Mouse (Mus musculus) embryonic facial prominence, embryonic 11.5 days (tissue): ENCODE measurements around the gene Spib. TPM values are rescaled to one million over a fixed set of nuclear protein-coding genes. Genes with fewer than 3 reads are reported as not detected.

Experiments used
- ATAC-seq: fragments of 200-750 bp; cut with Nextera tagmentation; replicated peaks from 2 replicates; pipeline ENCODE4 v1.8.0; 2017; ENCODE audit warnings: low read depth; ENCODE audit not compliant: insufficient number of reproducible peaks, low FRiP score, low TSS enrichment
- DNase-seq: peaks from one replicate; pipeline ENCODE4 v3.0.0-alpha.2; 2015; ENCODE audit warnings: low spot score
- H3K27ac ChIP-seq: fragments of 300-500 bp; sonication (generic); replicated peaks from 2 replicates; pipeline ENCODE4 v1.5.1; 2014; ENCODE audit warnings: mild to moderate bottlenecking, low read depth, low read length, control low read depth
- H3K27me3 ChIP-seq: fragments of 300-500 bp; sonication (generic); 2 replicates; pipeline ENCODE4 v1.6.1; 2014; ENCODE audit warnings: mild to moderate bottlenecking, low read length, moderate library complexity, mixed read lengths; ENCODE audit not compliant: control insufficient read depth, insufficient read depth
- H3K36me3 ChIP-seq: fragments of 300-500 bp; sonication (generic); replicated peaks from 2 replicates; pipeline ENCODE4 v1.6.1; 2014; ENCODE audit warnings: low read depth, mild to moderate bottlenecking, low read length, moderate library complexity, mixed read lengths; ENCODE audit not compliant: control insufficient read depth, insufficient read depth
- H3K4me1 ChIP-seq: fragments of 300-500 bp; sonication (generic); 2 replicates; pipeline ENCODE4 v1.6.1; 2014; ENCODE audit warnings: low read length, mixed read lengths; ENCODE audit not compliant: control insufficient read depth, insufficient read depth
- H3K4me2 ChIP-seq: fragments of 300-500 bp; sonication (generic); 2 replicates; pipeline ENCODE4 v1.6.1; 2014; ENCODE audit warnings: low read depth, mild to moderate bottlenecking, control low read depth, low read length, moderate library complexity
- H3K4me3 ChIP-seq: fragments of 300-500 bp; sonication (generic); 2 replicates; pipeline ENCODE4 v1.5.1; 2014; ENCODE audit warnings: low read depth, low read length, control low read depth
- H3K9ac ChIP-seq: fragments of 300-500 bp; sonication (generic); replicated peaks from 2 replicates; pipeline ENCODE4 v1.6.1; 2014; ENCODE audit warnings: mild to moderate bottlenecking, control low read depth, low read length
- H3K9me3 ChIP-seq: fragments of 300-500 bp; sonication (generic); replicated peaks from 2 replicates; pipeline ENCODE4 v1.6.1; 2016; ENCODE audit warnings: mild to moderate bottlenecking, low read length, inconsistent platforms, mixed read lengths; ENCODE audit not compliant: control insufficient read depth
- WGBS: fragments of 180-500 bp; shearing (Covaris S2); extraction: QIAGEN DNeasy Blood & Tissue Kit; methylation state at CpG from one replicate; pipeline ENCODE4 v1.1.7; 2014; 5-methylcytosine and 5-hydroxymethylcytosine counted together
- polyA plus RNA-seq: library from polyadenylated mRNA; unstranded; fragments of >200 nt; fragmentation: Nextera tagmentation; extraction: Ambion mirVana; gene quantifications from 2 replicates; pipeline ENCODE4 v1.2.1, GENCODE M21; 2014

Gene Spib
- polyA plus RNA-seq, 1 experiment from 2014 or later, result not detected

- 95% methylated on average over 13 of the region's 13 CpGs for WGBS
- ATAC-seq (no peak), DNase-seq (no peak)
- H3K9me3 ChIP-seq, result no peaks in the 10 kb centered on the region
- H3K4me1 ChIP-seq, result peaks cover 5% of the 10 kb centered on the region; the same call in 1 of the 2 replicates
- H3K36me3 ChIP-seq, result no peaks in the 10 kb centered on the region; the same call in 1 of the 2 replicates
- H3K9ac ChIP-seq, result peak overlapping the region; percentile 72
- no peaks in the 10 kb centered on the region for H3K27me3 ChIP-seq
- no peak overlapping the region for H3K27ac ChIP-seq
- H3K4me3 ChIP-seq, result peak overlapping the region; percentile 63; the same call in 1 of the 2 replicates
- H3K4me2 ChIP-seq, result peak overlapping the region; percentile 78; the same call in 1 of the 2 replicates
Measured at GRCm38 (mm10) chr7:44547041-44547440, 15.2 kb upstream of the Spib start.

DNA sequence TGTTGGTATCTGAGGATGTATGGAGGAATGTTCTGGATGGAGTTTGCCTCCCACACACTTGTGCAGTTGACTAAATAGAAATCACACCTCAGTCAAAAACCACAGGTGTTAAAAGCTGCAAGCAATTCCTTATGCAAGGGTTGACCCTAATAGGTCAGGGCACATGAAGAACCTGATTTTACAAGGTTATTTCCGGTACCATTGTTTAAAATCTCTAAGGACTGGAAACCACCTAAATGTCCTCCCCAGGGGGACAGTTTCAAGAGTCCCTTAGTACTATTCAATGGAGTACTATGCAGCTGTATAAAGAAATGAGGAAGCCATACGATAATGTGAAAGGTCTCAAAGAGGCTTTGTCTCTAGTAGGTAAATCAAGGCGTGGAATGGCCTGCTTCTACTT is 14.4 kb upstream of the Spib start:
- H3K9ac ChIP-seq, result no peak overlapping the region
- no peaks in the 10 kb centered on the region; the same call in none of the 2 replicates for H3K36me3 ChIP-seq
- H3K27me3 ChIP-seq, result no peaks in the 10 kb centered on the region
- H3K27ac ChIP-seq, result no peak overlapping the region
- 98% methylated on average over 3 of the region's 3 CpGs for WGBS
- no peak overlapping the region for H3K4me2 ChIP-seq
- peaks cover 5% of the 10 kb centered on the region; the same call in 1 of the 2 replicates for H3K4me1 ChIP-seq
- DNase-seq, result no peak
- no peaks in the 10 kb centered on the region for H3K9me3 ChIP-seq
- no peak for ATAC-seq
- H3K4me3 ChIP-seq, result no peak overlapping the region

GRCm38 (mm10) chr7:44543071-44543470 is 11.2 kb upstream of the Spib start:
- Histone ChIP-seq H3K4me2 (no peak overlapping the region), H3K27me3 (no peaks in the 10 kb centered on the region), H3K4me1 (peaks cover 5% of the 10 kb centered on the region; the same call in 1 of the 2 replicates), H3K4me3 (no peak overlapping the region), H3K9ac (no peak overlapping the region; the same call in 1 of the 2 replicates), H3K36me3 (peaks cover 4% of the 10 kb centered on the region), H3K27ac (no peak overlapping the region), H3K9me3 (no peaks in the 10 kb centered on the region)
- no peak for ATAC-seq
- WGBS, result 78% methylated on average over 12 of the region's 12 CpGs
- no peak for DNase-seq

- H3K9me3 ChIP-seq, result no peaks in the 10 kb centered on the region
- DNase-seq, result no peak
- H3K4me3 ChIP-seq, result no peak overlapping the region
- no peak for ATAC-seq
- 93% methylated on average over 11 of the region's 11 CpGs for whole genome bisulfite sequencing
- no peaks in the 10 kb centered on the region for H3K27me3 ChIP-seq
- no peak overlapping the region for H3K4me2 ChIP-seq
- H3K27ac ChIP-seq, result no peak overlapping the region
- peaks cover 4% of the 10 kb centered on the region for H3K36me3 ChIP-seq
- H3K9ac ChIP-seq, result no peak overlapping the region
- H3K4me1 ChIP-seq, result peaks cover 3% of the 10 kb centered on the region; the same call in 1 of the 2 replicates
Measured at GRCm38 (mm10) chr7:44542555-44542954, 10.7 kb upstream of the Spib start.

- Histone ChIP-seq H3K4me1 (no peaks in the 10 kb centered on the region), H3K4me2 (no peak overlapping the region), H3K4me3 (no peak overlapping the region), H3K27ac (no peak overlapping the region), H3K36me3 (peaks cover 4% of the 10 kb centered on the region), H3K9ac (no peak overlapping the region), H3K27me3 (no peaks in the 10 kb centered on the region), H3K9me3 (no peaks in the 10 kb centered on the region)
- DNase-seq (no peak), ATAC-seq (no peak)
- 92% methylated on average over 41 of the region's 41 CpGs for WGBS
Measured at GRCm38 (mm10) chr7:44538756-44539624, 7.1 kb upstream of the Spib start.

DNA sequence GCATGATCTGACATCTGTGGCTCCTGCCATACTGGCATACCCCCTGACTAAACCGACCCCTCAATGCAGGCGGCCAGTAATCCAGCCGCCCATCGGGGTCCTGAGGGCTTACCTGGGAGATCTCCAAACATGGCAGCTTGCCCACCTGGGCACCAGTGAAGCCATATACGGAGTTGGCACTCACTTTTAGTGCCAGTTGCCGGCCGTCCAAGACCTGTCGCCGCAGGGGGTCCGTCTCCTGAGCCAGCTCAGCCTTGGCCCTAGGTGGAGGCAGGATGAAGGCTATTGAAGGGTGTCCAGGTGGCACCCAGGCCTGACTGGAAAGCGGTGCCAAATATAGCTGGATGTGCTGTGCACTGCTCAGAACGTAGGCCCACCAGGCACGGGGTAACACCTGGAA is 5.6 kb upstream of the Spib start:
- Histone ChIP-seq H3K27me3 (no peaks in the 10 kb centered on the region), H3K4me2 (no peak overlapping the region), H3K9ac (no peak overlapping the region), H3K27ac (no peak overlapping the region), H3K4me3 (no peak overlapping the region), H3K36me3 (peaks cover 4% of the 10 kb centered on the region), H3K9me3 (no peaks in the 10 kb centered on the region), H3K4me1 (no peaks in the 10 kb centered on the region)
- DNase-seq, result no peak
- 93% methylated on average over 13 of the region's 13 CpGs for WGBS
- no peak for ATAC-seq

DNA sequence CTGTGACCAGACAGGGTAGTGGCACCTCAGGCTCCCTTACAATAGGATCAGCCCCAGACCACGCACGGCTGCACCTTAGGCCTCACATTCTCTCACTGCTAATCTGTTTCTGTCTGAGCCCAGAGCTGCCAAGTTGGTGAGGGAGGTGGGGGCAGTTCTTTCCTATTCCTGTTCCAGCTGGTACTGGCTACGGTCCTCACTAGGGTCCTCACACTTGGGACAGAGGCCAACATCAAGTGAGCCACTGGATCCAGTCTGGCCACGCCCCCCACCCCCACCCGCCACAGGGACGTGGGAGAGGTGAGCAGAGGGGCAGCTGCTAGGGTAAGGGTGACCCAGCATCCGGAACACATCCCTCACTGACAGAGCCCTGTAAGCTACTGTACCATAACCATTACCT is 5.1 kb upstream of the Spib start:
- Histone ChIP-seq H3K27me3 (no peaks in the 10 kb centered on the region), H3K9me3 (no peaks in the 10 kb centered on the region), H3K4me1 (no peaks in the 10 kb centered on the region), H3K36me3 (peaks cover 4% of the 10 kb centered on the region), H3K4me3 (no peak overlapping the region), H3K27ac (no peak overlapping the region), H3K4me2 (no peak overlapping the region), H3K9ac (no peak overlapping the region)
- ATAC-seq (no peak), DNase-seq (no peak)
- 80% methylated on average over 6 of the region's 7 CpGs for WGBS

DNA sequence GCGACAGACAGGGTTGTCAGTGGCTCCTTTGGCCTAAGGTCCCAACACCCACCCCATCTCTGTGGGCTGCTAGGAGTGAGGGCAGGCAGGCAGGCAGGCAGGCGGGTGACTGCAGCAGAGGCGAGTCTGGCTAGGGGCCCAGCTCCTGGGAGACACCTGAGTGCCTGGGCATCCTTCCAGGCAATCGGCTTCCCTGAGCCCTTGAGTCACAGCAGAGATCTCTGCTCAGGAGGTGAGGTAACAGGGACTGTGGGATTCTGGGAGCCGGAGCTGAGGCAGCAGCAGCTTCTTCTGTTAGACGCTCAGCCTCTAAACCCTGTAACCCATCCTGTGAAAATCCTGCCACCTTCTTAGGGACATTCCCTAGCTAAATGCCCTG is 4.7 kb upstream of the Spib start:
- WGBS, result 92% methylated on average over 6 of the region's 6 CpGs
- DNase-seq, result no peak
- Histone ChIP-seq H3K9ac (no peak overlapping the region), H3K9me3 (no peaks in the 10 kb centered on the region), H3K27me3 (no peaks in the 10 kb centered on the region), H3K4me3 (no peak overlapping the region), H3K36me3 (peaks cover 4% of the 10 kb centered on the region), H3K4me1 (no peaks in the 10 kb centered on the region), H3K4me2 (no peak overlapping the region), H3K27ac (no peak overlapping the region)
- no peak for ATAC-seq
